Mouse (Mus musculus) inflammation-experienced regulatory T-cells (primary cell): Measurements from ENCODE around the gene Trappc3l. TPM values are rescaled to one million over a fixed set of nuclear protein-coding genes. Genes with fewer than 3 reads are reported as not detected.

Experiments
- polyA plus RNA-seq, 2 experiments: library from polyadenylated mRNA; unstranded; fragments of 100-300 nt; shearing (Covaris generic); gene quantifications; one replicate each; pipeline ENCODE4 v1.2.1; 2017

Trappc3l gene
- polyA plus RNA-seq: not detected

DNA sequence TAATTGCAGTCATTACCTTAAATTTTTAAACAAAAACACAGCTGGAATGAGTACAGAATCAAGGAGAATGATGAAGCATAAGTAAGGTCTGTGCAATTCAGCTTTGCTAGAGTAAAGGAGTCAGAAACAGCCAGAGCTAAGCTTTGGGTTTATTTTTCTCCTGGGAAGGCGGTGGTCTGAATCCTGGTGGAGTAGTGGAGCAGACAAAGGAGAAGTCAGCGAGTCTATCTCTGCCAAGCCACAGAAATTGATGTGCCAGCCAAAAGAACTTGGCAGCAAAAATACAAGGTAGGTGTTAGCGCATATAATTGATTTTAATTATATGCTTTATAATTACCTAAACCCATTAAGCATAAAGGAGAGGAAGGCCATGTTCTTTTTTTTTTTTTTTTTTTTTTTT, at the start of gene Trappc3l:
Gene Trappc3l (plus strand): TSS at position 197 of the 400 bp plus-strand sequence.

DNA sequence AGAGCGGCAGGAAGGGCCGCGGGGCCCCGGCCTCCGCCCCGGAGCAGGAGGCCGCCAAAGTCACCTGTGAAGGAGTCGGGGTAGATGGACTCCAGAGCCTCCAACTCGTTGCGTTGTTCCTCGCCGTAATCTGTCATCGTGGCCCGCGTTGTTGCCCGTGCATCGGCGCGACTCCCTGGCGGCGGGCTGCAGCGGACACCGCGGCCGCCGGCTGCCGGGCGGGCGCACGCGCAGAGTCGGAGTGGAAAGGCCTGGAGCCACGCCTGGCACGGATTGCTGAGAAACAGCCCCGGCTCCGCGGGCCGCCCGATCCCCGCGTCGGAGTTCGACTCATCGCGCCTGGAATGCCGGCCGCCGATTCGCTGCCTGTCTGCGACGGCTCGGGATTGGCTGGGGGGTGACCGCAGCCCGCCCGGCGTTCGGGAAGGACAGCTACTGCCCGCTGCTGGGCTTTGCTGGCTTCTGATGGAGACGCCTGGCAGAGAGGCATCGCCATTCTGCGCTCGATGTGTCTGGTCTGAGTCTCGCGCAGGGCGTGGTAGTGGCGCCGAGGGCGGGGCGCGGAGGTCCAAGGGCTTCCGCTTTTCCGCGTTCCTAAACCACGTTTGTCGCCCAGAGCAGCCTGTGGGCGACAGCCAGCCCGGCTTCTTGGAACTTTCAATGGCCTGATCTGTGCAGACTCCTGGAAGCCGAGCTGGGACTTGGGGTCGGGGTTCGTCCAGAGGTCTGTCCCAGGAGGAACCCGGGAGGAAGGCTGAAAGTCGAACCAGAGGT, 17.9 kb upstream of the Trappc3l start, which contains the start of gene Rwdd1:
Gene Rwdd1 (minus strand): TSS at position 323 of the 774 bp plus-strand sequence.

DNA sequence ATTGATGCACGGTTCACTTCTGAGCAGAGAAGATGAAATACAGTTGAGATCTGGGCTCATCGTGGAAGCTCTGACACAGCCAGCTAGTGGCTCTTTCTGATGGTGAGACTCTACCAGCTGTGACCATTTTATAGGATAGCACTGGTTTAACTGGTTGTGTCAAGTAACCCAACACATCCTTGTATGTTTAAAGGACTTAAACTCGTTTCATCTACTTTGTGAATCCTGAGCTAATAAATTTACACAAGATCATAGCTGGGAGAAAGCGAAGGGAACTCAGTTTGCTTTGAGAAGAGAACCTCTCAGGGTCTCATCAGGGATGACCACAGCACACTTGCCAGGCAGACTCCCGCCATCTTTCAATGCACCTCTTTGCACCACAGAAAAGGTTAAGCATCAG, 6.8 kb downstream of the Trappc3l start, which contains the start of gene Calhm4:
Gene Calhm4 (minus strand): TSS at position 101 of the 400 bp plus-strand sequence.

DNA sequence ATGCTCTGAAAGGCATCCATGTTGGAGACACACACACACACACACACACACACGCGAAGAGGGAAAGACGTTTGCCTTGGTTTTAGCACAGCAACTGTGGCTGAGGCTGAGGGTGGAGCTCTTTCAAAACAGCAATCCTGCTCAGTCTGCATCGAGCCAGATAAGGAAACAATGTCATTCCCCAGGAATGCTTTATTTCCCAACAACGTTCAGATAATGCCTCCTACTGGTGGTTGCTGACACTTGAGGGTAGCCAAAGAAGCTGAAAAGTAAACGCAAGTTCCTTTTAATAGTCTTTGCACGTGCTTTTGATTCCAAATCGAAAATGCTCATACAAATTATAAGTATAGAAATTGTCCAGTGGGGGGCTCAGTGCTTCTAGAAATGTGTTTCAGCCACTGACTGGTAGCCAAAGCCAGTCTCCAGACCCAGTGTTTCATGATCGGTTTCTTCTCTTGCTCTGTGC, 59.1 kb downstream of the Trappc3l start, which contains the start of gene Calhm5:
Gene Calhm5 (minus strand): TSS at position 102 of the 466 bp plus-strand sequence.

DNA sequence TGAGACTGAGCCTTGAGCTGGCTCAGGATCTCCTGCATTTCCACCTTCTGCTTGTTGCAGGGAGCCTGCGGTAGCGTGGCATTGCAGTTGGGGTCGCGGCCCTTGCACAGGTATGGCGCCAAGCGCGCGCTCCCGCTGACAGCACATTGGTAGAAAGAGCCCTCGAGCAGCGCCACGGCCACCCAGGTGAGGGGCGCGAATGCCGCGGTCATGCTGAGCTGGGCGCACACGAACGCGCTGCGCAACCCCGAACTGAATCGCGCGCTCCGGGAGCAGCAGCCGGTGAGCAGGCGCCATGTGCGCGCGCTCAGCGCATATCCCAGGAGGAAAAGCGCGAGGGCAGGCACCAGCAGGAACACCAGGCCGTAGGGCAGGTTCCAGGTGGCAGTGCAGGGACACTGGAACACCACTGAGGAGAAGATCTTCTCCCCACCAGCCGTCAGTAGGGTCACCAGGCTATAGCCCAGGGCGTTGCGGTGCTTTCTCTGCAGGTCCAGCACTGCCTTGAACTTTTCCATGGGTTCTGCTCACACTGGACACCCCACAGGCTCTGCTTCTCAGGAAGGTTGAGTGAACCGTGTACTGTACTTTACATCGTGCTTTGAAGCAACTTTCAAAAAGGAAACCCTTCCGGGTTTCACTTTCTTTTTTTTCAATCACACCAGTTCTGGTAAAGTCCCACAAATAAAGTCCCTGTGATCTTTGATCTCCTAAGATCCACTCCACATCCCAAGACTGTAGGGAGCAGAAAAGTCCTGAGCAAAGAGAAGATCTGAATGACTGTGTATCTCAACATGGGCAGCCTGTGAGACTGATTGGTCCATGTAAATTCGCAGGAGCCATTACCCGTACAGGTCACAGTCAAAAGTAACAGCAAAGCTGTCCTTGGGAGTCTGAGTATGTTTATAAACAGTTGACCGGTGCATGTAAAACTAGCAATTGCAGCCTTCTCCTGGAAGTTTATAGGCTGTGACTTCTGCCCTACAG, 90.3 kb downstream of the Trappc3l start, which contains the start of gene Calhm6:
Gene Calhm6 (minus strand): TSS at position 593 of the 987 bp plus-strand sequence.

Other genes starting within 250 kb of the Trappc3l start
- gene Sult3a1, start 179.9 kb upstream of the Trappc3l start, polyA plus RNA-seq: not detected
- under 1 TPM; 0.36 to 0.37 TPM for gene Rsph4a, start 132.5 kb upstream of the Trappc3l start, polyA plus RNA-seq
- 10 to 100 TPM; 54.7 to 61.8 TPM for gene Zup1, start 86.3 kb upstream of the Trappc3l start, polyA plus RNA-seq
- gene Rwdd1, start 18.0 kb upstream of the Trappc3l start, polyA plus RNA-seq: 100 to 1,000 TPM; 120 to 137 TPM
- gene Calhm4, start 6.7 kb downstream of the Trappc3l start, polyA plus RNA-seq: under 1 TPM in 1 of 2 experiments, not detected in 1; 0.06 TPM
- gene Calhm5, start 58.9 kb downstream of the Trappc3l start, polyA plus RNA-seq: under 1 TPM in 1 of 2 experiments, not detected in 1; 0.06 TPM
- gene Calhm6, start 90.4 kb downstream of the Trappc3l start, polyA plus RNA-seq: 10 to 100 TPM; 29.4 to 36.1 TPM
- gene Dse, start 170.1 kb downstream of the Trappc3l start, polyA plus RNA-seq: 10 to 100 TPM in 1 of 2 experiments, 1 to 10 TPM in 1; 3.5 to 13.8 TPM
- 10 to 100 TPM; 59.1 to 70.7 TPM for gene Tspyl1, start 244.6 kb downstream of the Trappc3l start, polyA plus RNA-seq